Mouse (Mus musculus) megakaryocyte, embryonic 14.5 days (primary cell): Measurements from ENCODE around the gene Mrps12.

Experiments used
- FLI1 ChIP-seq: IDR thresholded peaks from 2 replicates; pipeline ENCODE4 v1.6.1; 2012; ENCODE audit warnings: low read length, inconsistent platforms, mixed read lengths
- GATA1 ChIP-seq: IDR thresholded peaks from 3 replicates; pipeline ENCODE4 v1.6.1; 2012; ENCODE audit warnings: mixed read lengths, low read length, inconsistent platforms, borderline replicate concordance

DNA sequence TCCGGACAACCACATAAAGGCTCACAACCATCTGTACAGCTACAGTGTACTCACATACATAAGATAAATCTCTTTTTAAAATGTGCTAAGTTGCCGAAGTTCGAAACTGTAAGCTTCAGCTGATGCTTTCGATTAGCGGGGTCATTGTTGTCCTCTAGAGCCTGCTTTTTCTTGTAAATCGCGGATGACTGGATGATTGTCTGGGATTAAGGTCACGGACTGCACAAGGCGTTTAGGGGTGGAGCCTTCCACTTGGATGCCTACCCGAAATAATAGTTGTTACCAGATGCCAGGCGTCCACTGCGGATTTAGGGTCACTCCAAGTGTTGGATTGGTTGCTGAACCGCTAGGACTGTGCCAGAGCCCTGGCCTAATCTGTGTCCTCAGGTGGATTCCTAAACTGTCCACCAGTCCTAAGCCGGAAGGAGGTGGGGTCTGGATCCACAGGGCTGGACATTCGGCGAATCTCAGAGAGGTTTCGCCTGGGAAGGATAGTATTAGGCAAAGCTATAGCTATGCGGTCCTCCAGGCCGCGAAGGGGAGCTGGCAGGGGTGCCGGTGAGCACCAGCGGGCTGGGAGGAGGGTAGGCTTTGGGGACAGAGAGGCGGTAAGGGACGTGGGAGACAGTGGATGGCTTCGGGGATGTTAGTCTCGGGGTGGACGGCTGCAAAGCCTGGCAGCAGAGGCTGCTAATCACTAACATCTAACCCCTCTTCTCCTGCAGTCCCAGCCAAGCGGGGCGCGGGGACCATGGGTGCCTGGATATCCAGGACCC, 48.9 kb downstream of the Mrps12 start, which contains the start of gene Fbxo27:
- TF ChIP-seq GATA1 (no peak), FLI1 (no peak)
